Mouse (Mus musculus): ENCODE data around the gene Vps41. TPM values are rescaled to one million over a fixed set of nuclear protein-coding genes. Genes with fewer than 3 reads are reported as not detected.

Gene Vps41
- polyA plus RNA-seq (2017; shearing (Covaris generic)): 114 TPM

DNA sequence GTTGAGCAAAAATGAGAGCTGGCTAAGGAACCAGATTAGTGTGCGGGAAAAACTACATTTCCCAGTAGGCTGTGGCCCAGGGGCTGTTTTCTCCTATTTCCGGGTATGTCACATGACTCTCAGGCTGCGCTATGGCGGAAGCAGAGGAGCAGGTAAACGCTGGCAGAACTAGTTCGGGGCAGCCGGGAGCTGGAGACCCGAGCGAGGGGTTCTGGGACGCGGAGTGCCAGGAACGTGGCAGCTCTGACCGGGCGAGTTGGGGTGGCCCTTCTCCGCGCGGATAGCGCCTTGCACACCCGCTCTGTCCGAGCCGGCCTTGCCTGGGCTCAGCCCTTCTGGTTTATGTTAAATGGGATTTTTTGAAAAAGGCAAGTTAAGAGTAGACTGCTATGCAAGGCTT, at the start of gene Vps41:
Gene Vps41 (plus strand): TSS at position 102 of the 400 bp plus-strand sequence.

Other genes starting within 250 kb of the Vps41 start
- gene Amph, start 230.9 kb downstream of the Vps41 start, polyA plus RNA-seq (2017; shearing (Covaris generic)): 0.52 TPM